Mouse (Mus musculus): ENCODE results near the gene Mafk. TPM values are rescaled to one million over a fixed set of nuclear protein-coding genes. Genes with fewer than 3 reads are reported as not detected.

Gene Mafk
- polyA plus RNA-seq, 1 experiment from 2014 or later: 3.4 TPM

DNA sequence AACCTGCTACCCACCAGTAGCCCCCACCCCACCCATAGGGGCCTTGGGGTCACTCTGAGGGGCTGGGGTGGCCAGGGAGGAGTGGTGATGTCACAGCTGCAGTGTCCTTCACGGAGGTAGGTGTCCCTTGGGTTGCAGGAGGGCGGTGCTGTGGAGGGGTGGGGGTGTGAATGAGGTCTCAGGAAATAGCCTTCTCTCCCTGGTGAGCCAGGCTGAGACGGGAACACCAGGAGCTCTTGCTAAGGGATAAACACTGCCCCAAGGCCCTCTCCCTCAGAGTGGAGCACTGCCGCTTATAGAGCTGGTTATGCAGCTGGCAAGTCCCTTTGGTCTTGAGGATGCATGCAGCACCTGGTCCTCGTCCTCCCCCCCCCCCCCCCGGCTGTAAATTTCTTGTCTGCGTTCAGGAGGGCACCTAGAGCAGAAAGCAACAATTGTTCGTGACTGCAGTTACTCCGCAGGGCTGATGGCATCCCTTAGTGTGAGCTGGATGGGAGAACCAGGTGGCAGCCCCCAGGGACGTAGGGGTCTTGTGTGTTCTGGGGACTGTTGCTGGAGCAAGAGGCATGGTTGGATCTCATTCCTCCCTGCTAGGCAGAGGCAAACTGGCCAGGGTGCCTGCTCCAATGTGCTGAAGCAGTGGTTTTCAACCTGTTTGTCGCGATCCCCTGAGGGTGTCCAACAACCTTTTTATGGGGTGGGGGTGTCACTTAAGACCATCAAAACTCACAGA is 7.0 kb downstream of the Mafk start:
- Histone ChIP-seq H3K4me3 (ENCODE audit: low read depth, low read length) (no peak overlapping the region), H3K4me2 (ENCODE audit: low read depth, low read length) (peak overlapping the region; percentile 23; the same call in 1 of the 2 replicates), H3K4me1 (ENCODE audit: control insufficient read depth, insufficient read depth, low read length) (peaks cover 20% of the 10 kb centered on the region), H3K36me3 (replicated peaks; ENCODE audit: control insufficient read depth, insufficient read depth, low read depth, low read length) (no peaks in the 10 kb centered on the region; the same call in 1 of the 2 replicates), H3K27me3 (ENCODE audit: control insufficient read depth, insufficient read depth, low read length) (no peaks in the 10 kb centered on the region), H3K9ac (replicated peaks; ENCODE audit: low read length) (peak overlapping the region; percentile 30), H3K9me3 (replicated peaks; ENCODE audit: control insufficient read depth, low read length) (no peaks in the 10 kb centered on the region), H3K27ac (replicated peaks; ENCODE audit: low read depth, low read length) (peak overlapping the region; percentile 65)
- ATAC-seq (replicated peaks; ENCODE audit: insufficient number of reproducible peaks, low FRiP score, low TSS enrichment, low read depth) (peak; percentile 16; the same call in 1 of the 2 replicates), DNase-seq (ENCODE audit: low spot score) (no peak)
- WGBS: 50% methylated on average over 11 of the region's 12 CpGs

DNA sequence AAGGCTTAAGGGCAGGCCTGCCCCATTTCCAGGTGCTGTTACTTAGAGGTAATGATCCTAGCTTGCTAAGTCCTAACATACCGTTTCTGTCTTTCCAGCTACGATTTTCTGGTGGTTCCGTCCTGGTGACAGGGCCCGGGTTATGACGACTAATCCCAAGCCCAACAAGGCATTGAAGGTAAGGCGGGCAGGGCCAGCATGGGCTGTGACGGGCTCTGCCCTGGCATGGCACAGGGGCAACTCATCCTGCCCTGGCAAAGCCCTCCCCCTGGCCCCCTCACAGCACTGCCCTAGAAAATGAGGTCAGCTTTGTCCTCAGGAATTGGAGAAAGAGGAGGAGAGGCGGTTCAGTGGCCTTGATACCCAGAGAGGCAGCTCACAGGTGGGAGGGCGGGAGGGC is 7.7 kb downstream of the Mafk start:
- no peaks in the 10 kb centered on the region; the same call in 1 of the 2 replicates for H3K36me3 ChIP-seq (replicated peaks; ENCODE audit: control insufficient read depth, insufficient read depth, low read depth, low read length)
- no peak overlapping the region for H3K4me2 ChIP-seq (ENCODE audit: low read depth, low read length)
- whole genome bisulfite sequencing: 92% methylated on average over 9 of the region's 9 CpGs
- H3K27me3 ChIP-seq (ENCODE audit: control insufficient read depth, insufficient read depth, low read length): no peaks in the 10 kb centered on the region
- no peak overlapping the region for H3K9ac ChIP-seq (replicated peaks; ENCODE audit: low read length)
- peaks cover 20% of the 10 kb centered on the region for H3K4me1 ChIP-seq (ENCODE audit: control insufficient read depth, insufficient read depth, low read length)
- H3K4me3 ChIP-seq (ENCODE audit: low read depth, low read length): no peak overlapping the region
- DNase-seq (ENCODE audit: low spot score) (no peak), ATAC-seq (replicated peaks; ENCODE audit: insufficient number of reproducible peaks, low FRiP score, low TSS enrichment, low read depth) (no peak)
- H3K27ac ChIP-seq (replicated peaks; ENCODE audit: low read depth, low read length): no peak overlapping the region
- no peaks in the 10 kb centered on the region for H3K9me3 ChIP-seq (replicated peaks; ENCODE audit: control insufficient read depth, low read length)

DNA sequence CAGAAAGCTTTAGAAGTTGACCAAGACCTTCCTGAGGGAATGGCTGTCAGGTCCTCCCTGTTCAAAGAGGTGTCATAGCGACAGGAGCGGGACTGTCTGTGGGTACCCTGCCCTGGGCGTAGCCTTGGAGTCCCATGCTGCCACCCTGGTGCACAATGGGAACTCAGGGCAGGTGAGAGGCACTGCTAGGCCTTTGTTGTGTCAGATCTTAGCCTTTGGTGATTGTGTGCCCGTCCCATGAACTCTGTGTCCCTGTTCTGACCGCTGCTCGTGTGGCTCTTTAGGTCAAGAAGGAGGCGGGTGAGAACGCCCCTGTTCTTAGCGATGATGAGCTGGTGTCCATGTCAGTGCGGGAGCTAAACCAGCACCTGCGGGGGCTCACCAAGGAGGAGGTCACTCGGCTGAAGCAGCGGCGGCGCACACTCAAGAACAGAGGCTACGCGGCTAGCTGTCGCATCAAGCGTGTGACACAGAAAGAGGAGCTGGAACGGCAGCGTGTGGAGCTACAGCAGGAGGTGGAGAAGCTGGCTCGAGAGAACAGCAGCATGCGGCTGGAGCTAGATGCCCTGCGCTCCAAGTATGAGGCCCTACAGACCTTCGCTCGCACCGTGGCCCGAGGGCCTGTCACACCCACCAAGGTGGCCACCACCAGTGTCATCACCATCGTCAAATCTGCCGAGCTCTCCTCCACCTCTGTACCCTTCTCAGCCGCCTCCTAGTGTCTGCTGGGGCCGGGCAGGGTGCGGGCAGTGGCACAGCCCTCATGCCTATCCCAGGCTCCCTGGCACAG is 8.7 kb downstream of the Mafk start:
- Histone ChIP-seq H3K36me3 (replicated peaks; ENCODE audit: control insufficient read depth, insufficient read depth, low read depth, low read length) (no peaks in the 10 kb centered on the region; the same call in 1 of the 2 replicates), H3K27ac (replicated peaks; ENCODE audit: low read depth, low read length) (no peak overlapping the region), H3K4me1 (ENCODE audit: control insufficient read depth, insufficient read depth, low read length) (peaks cover 18% of the 10 kb centered on the region), H3K4me3 (ENCODE audit: low read depth, low read length) (no peak overlapping the region), H3K4me2 (ENCODE audit: low read depth, low read length) (no peak overlapping the region), H3K9ac (replicated peaks; ENCODE audit: low read length) (no peak overlapping the region), H3K9me3 (replicated peaks; ENCODE audit: control insufficient read depth, low read length) (no peaks in the 10 kb centered on the region), H3K27me3 (ENCODE audit: control insufficient read depth, insufficient read depth, low read length) (no peaks in the 10 kb centered on the region)
- DNase-seq (ENCODE audit: low spot score): no peak
- no peak for ATAC-seq (replicated peaks; ENCODE audit: insufficient number of reproducible peaks, low FRiP score, low TSS enrichment, low read depth)
- 92% methylated on average over 33 of the region's 33 CpGs for WGBS

DNA sequence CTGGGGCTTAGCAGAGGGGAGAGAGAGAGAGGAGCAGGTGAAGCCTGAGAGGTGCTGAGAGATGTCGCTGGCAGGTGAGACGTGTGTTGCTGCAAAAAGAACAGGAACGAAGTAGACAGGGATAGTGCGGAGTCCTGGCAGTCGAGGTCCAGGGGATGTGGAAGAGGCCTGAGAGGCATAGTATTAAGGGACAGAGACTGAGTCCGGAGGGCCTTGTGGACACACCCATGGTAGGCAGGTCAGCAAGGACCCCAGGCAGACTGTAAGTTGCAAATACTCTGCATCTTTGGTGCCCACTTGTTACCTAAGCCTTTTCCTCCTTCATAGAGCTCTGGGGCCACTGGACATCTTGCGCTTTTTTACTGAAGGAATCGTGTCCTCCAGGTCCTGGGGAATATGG is 9.9 kb downstream of the Mafk start:
- Histone ChIP-seq H3K36me3 (replicated peaks; ENCODE audit: control insufficient read depth, insufficient read depth, low read depth, low read length) (no peaks in the 10 kb centered on the region; the same call in 1 of the 2 replicates), H3K27me3 (ENCODE audit: control insufficient read depth, insufficient read depth, low read length) (no peaks in the 10 kb centered on the region), H3K4me3 (ENCODE audit: low read depth, low read length) (no peak overlapping the region), H3K9ac (replicated peaks; ENCODE audit: low read length) (no peak overlapping the region; the same call in 1 of the 2 replicates), H3K4me2 (ENCODE audit: low read depth, low read length) (no peak overlapping the region), H3K9me3 (replicated peaks; ENCODE audit: control insufficient read depth, low read length) (no peaks in the 10 kb centered on the region), H3K27ac (replicated peaks; ENCODE audit: low read depth, low read length) (no peak overlapping the region), H3K4me1 (ENCODE audit: control insufficient read depth, insufficient read depth, low read length) (peaks cover 17% of the 10 kb centered on the region)
- ATAC-seq (replicated peaks; ENCODE audit: insufficient number of reproducible peaks, low FRiP score, low TSS enrichment, low read depth) (no peak), DNase-seq (ENCODE audit: low spot score) (no peak)
- WGBS: 91% methylated on average over 8 of the region's 8 CpGs

DNA sequence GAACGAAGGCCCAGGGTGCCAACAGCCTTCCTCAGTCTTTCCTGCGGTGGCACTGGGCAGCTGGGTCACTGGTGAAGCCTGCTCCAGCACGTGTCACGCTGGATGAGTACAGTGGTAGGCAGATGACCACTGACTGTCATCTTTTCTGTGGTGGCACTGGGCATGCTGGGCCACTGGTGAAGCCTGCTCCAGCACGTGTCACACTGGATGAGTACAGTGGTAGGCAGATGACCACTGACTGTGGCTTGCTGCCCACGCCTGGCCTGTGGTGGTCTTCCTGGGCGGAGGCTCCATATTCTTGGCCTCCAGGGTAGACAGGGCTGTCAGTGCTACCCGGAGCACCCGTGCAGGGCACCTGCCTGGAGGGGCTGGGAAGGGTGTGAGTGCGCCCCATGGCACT is 10.6 kb downstream of the Mafk start:
- DNase-seq (ENCODE audit: low spot score) (no peak), ATAC-seq (replicated peaks; ENCODE audit: insufficient number of reproducible peaks, low FRiP score, low TSS enrichment, low read depth) (no peak)
- Histone ChIP-seq H3K9ac (replicated peaks; ENCODE audit: low read length) (no peak overlapping the region), H3K4me3 (ENCODE audit: low read depth, low read length) (no peak overlapping the region), H3K4me1 (ENCODE audit: control insufficient read depth, insufficient read depth, low read length) (peaks cover 15% of the 10 kb centered on the region), H3K27ac (replicated peaks; ENCODE audit: low read depth, low read length) (no peak overlapping the region), H3K4me2 (ENCODE audit: low read depth, low read length) (no peak overlapping the region), H3K36me3 (replicated peaks; ENCODE audit: control insufficient read depth, insufficient read depth, low read depth, low read length) (no peaks in the 10 kb centered on the region; the same call in 1 of the 2 replicates), H3K9me3 (replicated peaks; ENCODE audit: control insufficient read depth, low read length) (no peaks in the 10 kb centered on the region), H3K27me3 (ENCODE audit: control insufficient read depth, insufficient read depth, low read length) (no peaks in the 10 kb centered on the region)
- 90% methylated on average over 10 of the region's 10 CpGs for WGBS

DNA sequence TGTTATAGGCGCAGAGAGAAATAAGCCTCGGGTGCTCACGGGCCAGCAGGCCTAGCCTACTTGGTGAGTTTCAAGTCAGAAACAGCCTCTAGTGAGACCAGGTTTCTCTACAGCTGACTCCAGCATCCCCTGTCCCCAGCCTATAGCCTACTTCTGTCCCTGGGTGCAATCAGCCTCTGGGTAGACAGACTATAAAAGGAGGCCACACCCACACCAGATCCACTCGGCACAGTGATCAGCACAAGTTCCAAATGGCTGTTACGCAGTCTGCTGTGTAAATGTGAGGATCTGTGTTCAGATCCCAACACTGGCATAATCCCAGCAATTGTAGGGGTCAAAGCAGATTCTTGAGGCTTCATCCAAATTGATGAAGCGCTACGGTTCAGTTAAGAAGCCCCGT is 11.9 kb downstream of the Mafk start:
- H3K4me2 ChIP-seq (ENCODE audit: low read depth, low read length): no peak overlapping the region
- H3K9me3 ChIP-seq (replicated peaks; ENCODE audit: control insufficient read depth, low read length): no peaks in the 10 kb centered on the region
- H3K4me1 ChIP-seq (ENCODE audit: control insufficient read depth, insufficient read depth, low read length): peaks cover 3% of the 10 kb centered on the region
- no peak overlapping the region for H3K27ac ChIP-seq (replicated peaks; ENCODE audit: low read depth, low read length)
- no peak overlapping the region for H3K4me3 ChIP-seq (ENCODE audit: low read depth, low read length)
- no peak overlapping the region for H3K9ac ChIP-seq (replicated peaks; ENCODE audit: low read length)
- ATAC-seq (replicated peaks; ENCODE audit: insufficient number of reproducible peaks, low FRiP score, low TSS enrichment, low read depth) (no peak), DNase-seq (ENCODE audit: low spot score) (no peak)
- no peaks in the 10 kb centered on the region for H3K27me3 ChIP-seq (ENCODE audit: control insufficient read depth, insufficient read depth, low read length)
- no peaks in the 10 kb centered on the region; the same call in 1 of the 2 replicates for H3K36me3 ChIP-seq (replicated peaks; ENCODE audit: control insufficient read depth, insufficient read depth, low read depth, low read length)
- 85% methylated on average over 8 of the region's 8 CpGs for WGBS

DNA sequence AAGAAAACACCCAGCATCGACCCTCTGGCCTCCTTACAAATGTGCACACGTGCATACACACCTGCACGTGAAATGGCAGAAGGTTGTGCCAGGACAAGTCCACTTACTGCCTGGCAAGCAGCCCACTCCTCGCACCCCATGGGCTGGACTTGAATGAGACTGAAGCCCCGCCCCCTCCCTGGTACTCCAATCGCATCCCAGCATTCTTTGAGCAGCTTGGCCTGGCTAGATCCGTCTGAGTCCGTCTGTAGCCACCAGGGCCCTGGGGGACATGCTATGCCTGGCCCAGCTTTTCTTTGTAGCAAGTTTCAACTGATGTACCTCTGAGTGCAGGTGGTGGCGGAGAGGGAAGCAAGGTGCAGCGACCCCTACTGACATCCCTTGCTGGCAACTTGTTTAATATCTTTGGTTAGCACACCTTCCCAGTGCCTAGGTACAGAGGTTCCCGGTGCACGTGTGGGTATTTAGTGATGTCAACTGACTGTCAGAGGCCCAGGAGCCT is 12.3 kb downstream of the Mafk start:
- ATAC-seq (replicated peaks; ENCODE audit: insufficient number of reproducible peaks, low FRiP score, low TSS enrichment, low read depth) (0 out of 2 replicates have a peak, but pooled peaks have one; percentile 41), DNase-seq (ENCODE audit: low spot score) (peak; percentile 75)
- no peak overlapping the region for H3K27ac ChIP-seq (replicated peaks; ENCODE audit: low read depth, low read length)
- no peak overlapping the region for H3K9ac ChIP-seq (replicated peaks; ENCODE audit: low read length)
- no peaks in the 10 kb centered on the region; the same call in 1 of the 2 replicates for H3K4me1 ChIP-seq (ENCODE audit: control insufficient read depth, insufficient read depth, low read length)
- H3K36me3 ChIP-seq (replicated peaks; ENCODE audit: control insufficient read depth, insufficient read depth, low read depth, low read length): no peaks in the 10 kb centered on the region; the same call in 1 of the 2 replicates
- 9% methylated on average over 12 of the region's 12 CpGs for WGBS
- no peaks in the 10 kb centered on the region for H3K27me3 ChIP-seq (ENCODE audit: control insufficient read depth, insufficient read depth, low read length)
- no peak overlapping the region for H3K4me3 ChIP-seq (ENCODE audit: low read depth, low read length)
- H3K4me2 ChIP-seq (ENCODE audit: low read depth, low read length): no peak overlapping the region
- H3K9me3 ChIP-seq (replicated peaks; ENCODE audit: control insufficient read depth, low read length): no peaks in the 10 kb centered on the region

All from embryonic facial prominence, embryonic 11.5 days (tissue).